Mouse (Mus musculus) stomach, embryonic 15.5 days (tissue): ENCODE measurements at regions not wholly inside any gene's neighbourhood (a gene's known extent, or its start where the extent isn't known, plus 50 kb on each side); places are given as distances from the start of the nearest gene placed in this dataset.

Source experiments
- ATAC-seq: fragments of 200-750 bp; cut with Nextera tagmentation; 2 replicates; pipeline ENCODE4 v1.8.0; 2017; ENCODE audit warnings: low read depth, moderate number of reproducible peaks, moderate TSS enrichment; ENCODE audit not compliant: insufficient read depth, low FRiP score
- H3K27ac ChIP-seq: fragments of 300-500 bp; sonication (generic); 2 replicates; pipeline ENCODE4 v1.5.1; 2015; ENCODE audit warnings: mild to moderate bottlenecking, inconsistent platforms
- H3K27me3 ChIP-seq: fragments of 300-500 bp; sonication (generic); replicated peaks from 2 replicates; pipeline ENCODE4 v1.6.1; 2015; ENCODE audit warnings: inconsistent platforms
- H3K36me3 ChIP-seq: fragments of 300-500 bp; sonication (generic); 2 replicates; pipeline ENCODE4 v1.6.1; 2015; ENCODE audit warnings: inconsistent platforms
- H3K4me1 ChIP-seq: fragments of 300-500 bp; sonication (generic); 2 replicates; pipeline ENCODE4 v1.6.1; 2015; ENCODE audit warnings: inconsistent platforms
- H3K4me2 ChIP-seq: fragments of 300-500 bp; sonication (generic); 2 replicates; pipeline ENCODE4 v1.6.1; 2015; ENCODE audit warnings: mild to moderate bottlenecking, inconsistent platforms
- H3K4me3 ChIP-seq: fragments of 300-500 bp; sonication (generic); replicated peaks from 2 replicates; pipeline ENCODE4 v1.5.1; 2015; ENCODE audit warnings: inconsistent platforms
- H3K9ac ChIP-seq: fragments of 300-500 bp; sonication (generic); 2 replicates; pipeline ENCODE4 v1.6.1; 2015; ENCODE audit warnings: inconsistent platforms
- H3K9me3 ChIP-seq: fragments of 300-500 bp; sonication (generic); 2 replicates; pipeline ENCODE4 v1.6.1; 2016; ENCODE audit warnings: inconsistent platforms
- WGBS: fragments of 180-500 bp; shearing (Covaris S2); methylation state at CpG from one replicate; pipeline ENCODE4 v1.1.7; 2015; 5-methylcytosine and 5-hydroxymethylcytosine counted together

- no peak; the same call in 1 of the 2 replicates for ATAC-seq
- no peak overlapping the region for H3K27ac ChIP-seq
- H3K36me3 ChIP-seq: no peaks in the 10 kb centered on the region
- no peaks in the 10 kb centered on the region for H3K27me3 ChIP-seq
- no peak overlapping the region for H3K9ac ChIP-seq
- H3K4me3 ChIP-seq: no peak overlapping the region
- H3K4me2 ChIP-seq: no peak overlapping the region
- no peaks in the 10 kb centered on the region for H3K9me3 ChIP-seq
- WGBS: 84% methylated on average over 6 of the region's 6 CpGs
- H3K4me1 ChIP-seq: no peaks in the 10 kb centered on the region
Measured at GRCm38 (mm10) chr13:92987691-92988090, 143.1 kb downstream of the Mtx3 start.

- Histone ChIP-seq H3K9me3 (no peaks in the 10 kb centered on the region), H3K4me1 (no peaks in the 10 kb centered on the region), H3K4me2 (no peak overlapping the region), H3K4me3 (no peak overlapping the region), H3K27me3 (no peaks in the 10 kb centered on the region), H3K9ac (no peak overlapping the region), H3K36me3 (no peaks in the 10 kb centered on the region), H3K27ac (no peak overlapping the region)
- no peak for ATAC-seq
- WGBS: 82% methylated on average over 9 of the region's 9 CpGs
Measured at GRCm38 (mm10) chr13:92988600-92988999, 144.0 kb downstream of the Mtx3 start.

- no peak for ATAC-seq
- H3K36me3 ChIP-seq: no peaks in the 10 kb centered on the region
- H3K4me3 ChIP-seq: no peak overlapping the region
- H3K9me3 ChIP-seq: no peaks in the 10 kb centered on the region
- H3K27ac ChIP-seq: no peak overlapping the region
- no peaks in the 10 kb centered on the region for H3K27me3 ChIP-seq
- WGBS: 69% methylated on average over 14 of the region's 14 CpGs
- no peak overlapping the region for H3K4me2 ChIP-seq
- no peak overlapping the region for H3K9ac ChIP-seq
- no peaks in the 10 kb centered on the region for H3K4me1 ChIP-seq
Measured at GRCm38 (mm10) chr13:92990316-92991206, 146.0 kb downstream of the Mtx3 start.
